Mouse (Mus musculus): ENCODE data around the gene Map4k1. TPM values are rescaled to one million over a fixed set of nuclear protein-coding genes. Genes with fewer than 3 reads are reported as not detected.

Gene Map4k1
- 8.9 and 10.7 TPM in 2 replicates for polyA plus RNA-seq (2015; fragmentation: Nextera tagmentation; extraction: Ambion mirVana)

DNA sequence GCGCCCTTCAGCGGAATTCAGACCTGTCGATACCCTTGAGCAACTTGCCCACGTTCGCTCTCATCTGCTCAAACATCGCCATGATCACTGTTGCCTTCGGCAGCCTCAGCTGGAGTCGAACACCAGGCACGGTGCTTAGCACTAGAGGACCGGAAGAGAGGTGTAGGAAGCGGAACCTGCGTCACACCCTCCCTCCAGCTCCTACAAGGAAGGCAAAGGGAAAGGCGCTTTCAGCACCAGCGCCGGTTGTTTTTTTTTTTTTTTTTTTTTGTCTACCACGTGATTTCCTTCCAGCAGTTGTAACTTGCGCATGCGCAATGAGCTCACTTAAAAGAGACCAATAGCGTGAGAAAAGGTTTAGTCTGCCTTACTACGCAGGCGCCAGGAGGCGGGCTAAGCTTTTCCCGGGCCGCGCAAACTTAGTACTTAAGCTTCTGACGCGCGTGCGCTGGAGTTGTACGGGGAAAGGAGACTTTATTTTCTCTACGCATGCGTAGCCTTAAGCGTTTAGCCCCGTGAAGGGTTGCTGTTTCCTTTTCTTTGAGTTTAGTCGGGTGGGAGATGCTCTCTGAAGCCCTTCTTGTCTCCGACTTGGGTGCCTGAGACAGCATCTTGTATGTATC, at the start of gene Map4k1, which contains the start of gene Eif3k:
TSS of gene Map4k1 (plus strand) at position 400 of the 623 bp plus-strand sequence.
TSS of gene Eif3k (minus strand) at position 214 of the 623 bp plus-strand sequence.
- Histone ChIP-seq H3K9ac (ENCODE audit: low read length) (peak within 1 kb of the TSS; percentile 82), H3K4me2 (ENCODE audit: low read depth, low read length) (peak within 1 kb of the TSS; percentile 91), H3K27me3 (ENCODE audit: control insufficient read depth, insufficient read depth, low read depth, low read length) (no peaks in the 10 kb centered on the region), H3K9me3 (ENCODE audit: control insufficient read depth, low read length) (no peaks in the 10 kb centered on the region), H3K27ac (ENCODE audit: low read length) (peak within 1 kb of the TSS; percentile 91), H3K4me1 (replicated peaks; ENCODE audit: control insufficient read depth, insufficient read depth, low read length) (peaks cover 14% of the 10 kb centered on the region), H3K36me3 (ENCODE audit: control insufficient read depth, insufficient read depth, low read length) (peaks cover 20% of the 10 kb centered on the region), H3K4me3 (ENCODE audit: low read length) (peak within 1 kb of the TSS; percentile 77)
- WGBS, result 1% methylated on average over 35 of the region's 36 CpGs
- ATAC-seq (ENCODE audit: low read depth), result peak; percentile 96

- Histone ChIP-seq H3K27ac (ENCODE audit: low read length) (peak overlapping the region; percentile 4; the same call in 1 of the 2 replicates), H3K4me2 (ENCODE audit: low read depth, low read length) (no peak overlapping the region), H3K9me3 (ENCODE audit: control insufficient read depth, low read length) (no peaks in the 10 kb centered on the region), H3K4me1 (replicated peaks; ENCODE audit: control insufficient read depth, insufficient read depth, low read length) (peaks cover 57% of the 10 kb centered on the region), H3K27me3 (ENCODE audit: control insufficient read depth, insufficient read depth, low read depth, low read length) (no peaks in the 10 kb centered on the region), H3K36me3 (ENCODE audit: control insufficient read depth, insufficient read depth, low read length) (no peaks in the 10 kb centered on the region), H3K4me3 (ENCODE audit: low read length) (no peak overlapping the region), H3K9ac (ENCODE audit: low read length) (no peak overlapping the region)
- peak; percentile 11; the same call in 1 of the 2 replicates for ATAC-seq (ENCODE audit: low read depth)
- WGBS, result 60% methylated on average over 6 of the region's 6 CpGs
These were observed 49.3 kb upstream of the Map4k1 start for GRCm38 (mm10) chr7:28932421-28933041.

DNA sequence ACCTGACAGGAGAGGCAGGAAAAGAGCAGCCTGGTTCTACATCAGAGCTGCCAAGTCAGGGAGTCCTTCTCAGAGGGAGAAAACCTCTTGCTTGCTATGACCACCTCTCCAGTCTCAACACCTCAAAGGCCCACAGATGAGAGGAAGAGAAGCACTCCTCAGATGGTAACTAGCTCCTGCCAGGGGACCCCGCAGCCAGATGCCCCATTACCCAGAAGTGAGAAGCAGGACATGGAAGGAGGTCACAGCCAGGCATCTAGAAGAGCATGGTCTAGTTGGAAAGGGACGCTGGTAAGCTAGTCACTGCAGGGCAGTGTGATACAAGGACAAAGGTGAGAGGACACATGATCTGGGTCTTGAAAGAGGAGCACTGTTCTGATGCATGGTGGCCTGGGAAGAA, 48.0 kb upstream of the Map4k1 start:
- H3K4me3 ChIP-seq (ENCODE audit: low read length), result no peak overlapping the region
- no peaks in the 10 kb centered on the region for H3K9me3 ChIP-seq (ENCODE audit: control insufficient read depth, low read length)
- H3K9ac ChIP-seq (ENCODE audit: low read length), result no peak overlapping the region
- no peaks in the 10 kb centered on the region for H3K36me3 ChIP-seq (ENCODE audit: control insufficient read depth, insufficient read depth, low read length)
- 94% methylated on average over 2 of the region's 2 CpGs for WGBS
- no peak overlapping the region for H3K4me2 ChIP-seq (ENCODE audit: low read depth, low read length)
- peaks cover 62% of the 10 kb centered on the region for H3K4me1 ChIP-seq (replicated peaks; ENCODE audit: control insufficient read depth, insufficient read depth, low read length)
- H3K27ac ChIP-seq (ENCODE audit: low read length), result no peak overlapping the region
- ATAC-seq (ENCODE audit: low read depth), result no peak
- no peaks in the 10 kb centered on the region for H3K27me3 ChIP-seq (ENCODE audit: control insufficient read depth, insufficient read depth, low read depth, low read length)

- no peaks in the 10 kb centered on the region for H3K27me3 ChIP-seq (ENCODE audit: control insufficient read depth, insufficient read depth, low read depth, low read length)
- H3K4me2 ChIP-seq (ENCODE audit: low read depth, low read length), result no peak overlapping the region
- H3K4me3 ChIP-seq (ENCODE audit: low read length), result no peak overlapping the region
- 55% methylated on average over 4 of the region's 4 CpGs for WGBS
- H3K4me1 ChIP-seq (replicated peaks; ENCODE audit: control insufficient read depth, insufficient read depth, low read length), result peaks cover 62% of the 10 kb centered on the region
- peak overlapping the region; percentile 5; the same call in 1 of the 2 replicates for H3K9ac ChIP-seq (ENCODE audit: low read length)
- ATAC-seq (ENCODE audit: low read depth), result peak; percentile 13; the same call in 1 of the 2 replicates
- peak overlapping the region; percentile 43 for H3K27ac ChIP-seq (ENCODE audit: low read length)
- H3K36me3 ChIP-seq (ENCODE audit: control insufficient read depth, insufficient read depth, low read length), result no peaks in the 10 kb centered on the region
- H3K9me3 ChIP-seq (ENCODE audit: control insufficient read depth, low read length), result no peaks in the 10 kb centered on the region
These were observed 45.1 kb upstream of the Map4k1 start for GRCm38 (mm10) chr7:28936787-28937186.

GRCm38 (mm10) chr7:28938654-28939053, 43.2 kb upstream of the Map4k1 start:
- Histone ChIP-seq H3K4me1 (replicated peaks; ENCODE audit: control insufficient read depth, insufficient read depth, low read length) (peaks cover 66% of the 10 kb centered on the region), H3K27me3 (ENCODE audit: control insufficient read depth, insufficient read depth, low read depth, low read length) (no peaks in the 10 kb centered on the region), H3K27ac (ENCODE audit: low read length) (peak overlapping the region; percentile 17), H3K9ac (ENCODE audit: low read length) (0 out of 2 replicates have a peak overlapping the region, but pooled peaks have one; percentile 23), H3K9me3 (ENCODE audit: control insufficient read depth, low read length) (no peaks in the 10 kb centered on the region), H3K36me3 (ENCODE audit: control insufficient read depth, insufficient read depth, low read length) (no peaks in the 10 kb centered on the region), H3K4me2 (ENCODE audit: low read depth, low read length) (no peak overlapping the region), H3K4me3 (ENCODE audit: low read length) (no peak overlapping the region)
- ATAC-seq (ENCODE audit: low read depth), result no peak
- 81% methylated on average over 4 of the region's 4 CpGs for WGBS

DNA sequence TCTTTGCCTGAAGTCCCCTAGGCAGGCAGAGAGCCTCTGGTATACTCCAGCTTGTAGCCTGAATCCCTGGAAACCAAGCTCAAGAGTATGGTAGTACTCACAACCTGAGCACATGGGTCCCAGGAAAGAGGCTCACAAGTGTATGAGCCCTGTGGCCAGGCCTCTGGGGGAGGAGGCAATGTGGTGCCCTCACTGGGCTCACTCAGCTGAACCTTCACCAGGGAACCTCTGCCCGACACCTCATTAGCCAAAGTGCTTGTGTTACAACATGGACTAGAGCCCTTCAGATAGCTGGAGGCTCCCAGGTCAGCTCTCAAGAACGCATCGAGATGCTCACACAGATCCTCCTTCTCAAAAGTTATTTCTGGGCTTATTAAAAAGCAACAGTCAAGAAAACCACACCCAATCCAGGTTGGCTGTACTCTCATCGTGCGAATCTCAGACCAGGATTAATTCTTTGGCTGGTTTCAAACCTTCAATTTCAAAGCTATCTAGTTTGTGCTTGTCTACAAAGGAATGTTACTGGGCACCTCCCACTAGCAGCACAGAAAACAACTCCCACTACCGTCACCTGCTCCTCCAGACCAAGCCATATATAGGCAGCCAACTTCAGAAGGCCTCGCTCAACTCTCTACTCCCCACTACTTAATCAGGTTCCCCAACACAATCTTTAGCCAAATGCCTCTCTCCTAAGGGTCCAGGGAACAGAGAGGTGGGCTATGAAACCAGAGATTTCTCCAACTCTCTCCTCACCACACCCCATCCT, 42.2 kb upstream of the Map4k1 start:
- no peak overlapping the region for H3K4me2 ChIP-seq (ENCODE audit: low read depth, low read length)
- no peak overlapping the region for H3K9ac ChIP-seq (ENCODE audit: low read length)
- no peak for ATAC-seq (ENCODE audit: low read depth)
- H3K36me3 ChIP-seq (ENCODE audit: control insufficient read depth, insufficient read depth, low read length), result no peaks in the 10 kb centered on the region
- H3K27ac ChIP-seq (ENCODE audit: low read length), result peak overlapping the region; percentile 17
- no peak overlapping the region for H3K4me3 ChIP-seq (ENCODE audit: low read length)
- no peaks in the 10 kb centered on the region for H3K9me3 ChIP-seq (ENCODE audit: control insufficient read depth, low read length)
- peaks cover 72% of the 10 kb centered on the region for H3K4me1 ChIP-seq (replicated peaks; ENCODE audit: control insufficient read depth, insufficient read depth, low read length)
- H3K27me3 ChIP-seq (ENCODE audit: control insufficient read depth, insufficient read depth, low read depth, low read length), result no peaks in the 10 kb centered on the region
- WGBS, result 67% methylated on average over 7 of the region's 7 CpGs

- no peak overlapping the region for H3K4me2 ChIP-seq (ENCODE audit: low read depth, low read length)
- ATAC-seq (ENCODE audit: low read depth), result no peak
- peaks cover 80% of the 10 kb centered on the region for H3K4me1 ChIP-seq (replicated peaks; ENCODE audit: control insufficient read depth, insufficient read depth, low read length)
- peak overlapping the region; percentile 88 for H3K27ac ChIP-seq (ENCODE audit: low read length)
- no peaks in the 10 kb centered on the region for H3K9me3 ChIP-seq (ENCODE audit: control insufficient read depth, low read length)
- H3K27me3 ChIP-seq (ENCODE audit: control insufficient read depth, insufficient read depth, low read depth, low read length), result no peaks in the 10 kb centered on the region
- peak overlapping the region; percentile 2; the same call in 1 of the 2 replicates for H3K9ac ChIP-seq (ENCODE audit: low read length)
- H3K4me3 ChIP-seq (ENCODE audit: low read length), result no peak overlapping the region
- 57% methylated on average over 4 of the region's 4 CpGs for WGBS
- no peaks in the 10 kb centered on the region for H3K36me3 ChIP-seq (ENCODE audit: control insufficient read depth, insufficient read depth, low read length)
These were observed 40.7 kb upstream of the Map4k1 start for GRCm38 (mm10) chr7:28941129-28941528.

GRCm38 (mm10) chr7:28941542-28941941, 40.3 kb upstream of the Map4k1 start:
- Histone ChIP-seq H3K9me3 (ENCODE audit: control insufficient read depth, low read length) (no peaks in the 10 kb centered on the region), H3K9ac (ENCODE audit: low read length) (peak overlapping the region; percentile 2; the same call in 1 of the 2 replicates), H3K4me1 (replicated peaks; ENCODE audit: control insufficient read depth, insufficient read depth, low read length) (peaks cover 80% of the 10 kb centered on the region), H3K27ac (ENCODE audit: low read length) (peak overlapping the region; percentile 88), H3K4me3 (ENCODE audit: low read length) (no peak overlapping the region), H3K36me3 (ENCODE audit: control insufficient read depth, insufficient read depth, low read length) (no peaks in the 10 kb centered on the region), H3K27me3 (ENCODE audit: control insufficient read depth, insufficient read depth, low read depth, low read length) (no peaks in the 10 kb centered on the region), H3K4me2 (ENCODE audit: low read depth, low read length) (no peak overlapping the region)
- no peak for ATAC-seq (ENCODE audit: low read depth)
- 46% methylated on average over 4 of the region's 4 CpGs for WGBS

Data from lung, embryonic 16.5 days (tissue).